12 mouse cellular contexts compared by ENCODE assay signal in the genomic region with DNA sequence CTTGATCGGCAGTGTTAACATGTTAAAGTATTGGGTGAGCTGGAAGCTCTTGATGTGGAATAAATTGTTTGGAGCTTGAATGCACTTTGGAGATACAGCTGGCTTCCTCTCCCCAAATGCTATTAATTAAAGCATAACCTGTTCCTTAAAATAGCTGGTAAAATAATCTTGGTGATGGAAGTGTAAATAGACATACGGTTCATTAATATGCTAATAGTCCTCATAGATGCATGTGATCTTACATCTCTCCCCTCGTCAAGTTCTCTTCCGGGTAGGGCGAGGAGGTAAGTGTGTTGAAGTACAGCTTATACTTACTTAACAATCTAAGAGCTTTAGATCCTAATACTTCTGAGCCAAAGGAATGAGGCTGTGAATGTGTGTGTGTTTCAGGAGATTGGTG.
"Had no signal": no experiment of that assay in that cellular context is flagged by ENCODE, and none has a peak within 500 bp of the region (broad histone marks: within the 10 kb centered on the region; RNA-seq: fewer than 3 reads in every experiment).

No protein-coding gene starts in this region.

- H3K36me3 ChIP-seq: limb, embryonic 12.5 days; midbrain, embryonic 13.5 days; neural tube, embryonic 15.5 days had no signal

- H3K9me3 ChIP-seq: limb, embryonic 12.5 days; midbrain, embryonic 13.5 days; neural tube, embryonic 15.5 days had no signal

- ATAC-seq: intestine, postnatal 0 days; midbrain, embryonic 13.5 days had no signal

- H3K27ac ChIP-seq: limb, embryonic 12.5 days; macrophage; midbrain, embryonic 13.5 days; neural tube, embryonic 15.5 days had no signal

- H3K4me3 ChIP-seq: limb, embryonic 12.5 days; midbrain, embryonic 13.5 days; neural tube, embryonic 15.5 days had no signal

- H3K9ac ChIP-seq: limb, embryonic 12.5 days; lung, embryonic 14.5 days; midbrain, embryonic 13.5 days; neural tube, embryonic 15.5 days had no signal

- H3K27me3 ChIP-seq: limb, embryonic 12.5 days; midbrain, embryonic 13.5 days; neural tube, embryonic 15.5 days had no signal

- H3K4me2 ChIP-seq: limb, embryonic 12.5 days; lung, embryonic 14.5 days; midbrain, embryonic 13.5 days; neural tube, embryonic 15.5 days had no signal

- DNase-seq: kidney, adult 8-10 months; kidney, postnatal 25 days; lung, embryonic 14.5 days; lung, postnatal 14 days; right cerebral cortex, postnatal 4 days; spleen, adult 18-20 months; thymus, postnatal 4 days had no signal
